In the genomic region with DNA sequence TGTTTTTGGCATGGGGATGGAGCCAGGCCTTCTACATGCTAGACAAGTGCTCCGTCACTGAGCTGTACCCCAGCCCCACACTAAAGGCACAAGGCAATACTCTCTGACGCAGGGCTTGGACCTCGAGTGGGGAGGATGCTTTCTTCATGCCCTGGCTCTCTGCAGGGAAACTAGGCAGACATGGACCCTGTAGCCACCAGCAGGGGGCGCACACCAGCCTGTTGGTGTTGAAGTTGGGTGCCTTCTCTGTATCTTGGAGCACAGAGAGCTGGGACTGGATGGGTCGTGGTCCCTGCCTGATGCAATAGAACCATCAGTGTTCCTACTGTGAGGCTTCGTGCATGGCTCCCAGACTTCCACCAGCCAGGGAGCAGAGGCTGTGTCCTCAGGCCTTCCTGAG, we compare ENCODE assay signal across 9 mouse cellular contexts. TPM values are rescaled to one million over a fixed set of nuclear protein-coding genes. Genes with fewer than 3 reads are reported as not detected.
A peak's percentile ranks its signal among the peaks of the same experiment; 100 is the strongest.
DNase-seq lines count a peak whose midpoint lies in the region; ATAC-seq and TF ChIP-seq lines count a peak whose summit lies in the region.
"Had no signal": no experiment of that assay in that cellular context is flagged by ENCODE, and none has a peak within 500 bp of the region (broad histone marks: within the 10 kb centered on the region; RNA-seq: fewer than 3 reads in every experiment).

No protein-coding gene starts in this region.

- intact Hi-C loops in heart, adult 2 months (cut with DNase I): no loop called here

- H3K79me3 ChIP-seq in C2C12 (ENCODE audit: low read depth): no peaks in the 10 kb centered on the region

- peak; percentile 84 for TF ChIP-seq CTCF in heart, adult 2 months (IDR thresholded peaks at IDR 0.05)
- peak; percentile 78 for TF ChIP-seq CTCF in C2C12 (IDR thresholded peaks at IDR 0.05; ENCODE audit: control insufficient read depth, insufficient read depth, insufficient read length)

- no peaks in the 10 kb centered on the region for H3K36me3 ChIP-seq in heart, adult 2 months (ENCODE audit: control insufficient read depth, insufficient read depth, low read length)
- H3K36me3 ChIP-seq in heart, embryonic 11.5 days (ENCODE audit: control insufficient read depth, insufficient read depth, low read length): peaks cover 5% of the 10 kb centered on the region; the same call in 1 of the 2 replicates
- no peaks in the 10 kb centered on the region for H3K36me3 ChIP-seq in C2C12 (ENCODE audit: control insufficient read depth, insufficient read depth)

- 50% methylated on average over 6 of the region's 6 CpGs for WGBS in heart, adult 2 months
- 47% methylated on average over 6 of the region's 6 CpGs for WGBS in heart, embryonic 11.5 days (ENCODE audit: insufficient replicate concordance)

- H3K9ac ChIP-seq in heart, adult 2 months (ENCODE audit: low read depth, low read length): no peak overlapping the region
- H3K9ac ChIP-seq in heart, embryonic 11.5 days (ENCODE audit: low read depth, low read length): no peak overlapping the region
- H3K9ac ChIP-seq: limb, embryonic 13.5 days had no signal

- peak; percentile 32 to 55 for DNase-seq in heart, adult 2 months
- DNase-seq in adrenal gland, adult 2 months: peak; percentile 41
- DNase-seq in embryo, embryonic 9.5 days (ENCODE audit: extremely low spot score): peak; percentile 31
- peak; percentile 66 for DNase-seq in kidney, postnatal 10 days
- peak; percentile 43 for DNase-seq in lung, postnatal 4 days
- peak; percentile 78 for DNase-seq in testis, postnatal 10 days (ENCODE audit: low spot score)

- H3K27me3 ChIP-seq in heart, adult 2 months (ENCODE audit: control insufficient read depth, insufficient read depth, low read length): no peaks in the 10 kb centered on the region
- no peaks in the 10 kb centered on the region for H3K27me3 ChIP-seq in heart, embryonic 11.5 days (ENCODE audit: control insufficient read depth, insufficient read depth, low read length)
- H3K27me3 ChIP-seq in C2C12 (ENCODE audit: control insufficient read depth, insufficient read depth, insufficient read length): no peaks in the 10 kb centered on the region
- H3K27me3 ChIP-seq: limb, embryonic 13.5 days had no signal

- no peaks in the 10 kb centered on the region for H3K79me2 ChIP-seq in heart, adult 2 months (replicated peaks; ENCODE audit: control insufficient read depth, insufficient read depth, low read length)
- H3K79me2 ChIP-seq in C2C12 (ENCODE audit: control insufficient read depth, insufficient read depth): no peaks in the 10 kb centered on the region

- TF ChIP-seq EP300 in heart, adult 2 months (IDR thresholded peaks at IDR 0.05; ENCODE audit: insufficient read depth, low read depth, low read length): no peak

- no peak overlapping the region for H3K4me3 ChIP-seq in heart, adult 2 months
- H3K4me3 ChIP-seq in heart, embryonic 11.5 days (ENCODE audit: low read depth, low read length): no peak overlapping the region
- H3K4me3 ChIP-seq in C2C12 (ENCODE audit: insufficient read depth, poor library complexity, severe bottlenecking): no peak overlapping the region
- H3K4me3 ChIP-seq: limb, embryonic 13.5 days had no signal

- ATAC-seq in heart, embryonic 11.5 days (replicated peaks; ENCODE audit: insufficient number of reproducible peaks, low FRiP score, low TSS enrichment): no peak

- no peak overlapping the region for H3K4me2 ChIP-seq in heart, embryonic 11.5 days
- H3K4me2 ChIP-seq: limb, embryonic 13.5 days had no signal

- H3K4me1 ChIP-seq in heart, adult 2 months (ENCODE audit: control insufficient read depth, insufficient read depth, low read length): no peaks in the 10 kb centered on the region
- no peaks in the 10 kb centered on the region for H3K4me1 ChIP-seq in heart, embryonic 11.5 days (ENCODE audit: control insufficient read depth, insufficient read depth, low read length)
- H3K4me1 ChIP-seq: limb, embryonic 13.5 days had no signal

- H3K27ac ChIP-seq in heart, adult 2 months: no peak overlapping the region
- H3K27ac ChIP-seq in heart, embryonic 11.5 days (ENCODE audit: low read depth, low read length): no peak overlapping the region
- H3K27ac ChIP-seq: limb, embryonic 13.5 days had no signal

- TF ChIP-seq POLR2A in heart, adult 2 months (IDR thresholded peaks at IDR 0.05; ENCODE audit: insufficient read depth, low read depth, low read length): no peak

- H3K9me3 ChIP-seq in heart, embryonic 11.5 days (replicated peaks; ENCODE audit: control insufficient read depth, low read length): no peaks in the 10 kb centered on the region
- H3K9me3 ChIP-seq: limb, embryonic 13.5 days had no signal

- no peak overlapping the region for H3ac ChIP-seq in C2C12 (ENCODE audit: control insufficient read depth, insufficient read length, low read depth)

TF ChIP-seq in C2C12, 6 proteins besides CTCF, POLR2A, EP300 and RAD21:
- TF ChIP-seq MYOG (IDR thresholded peaks at IDR 0.05; ENCODE audit: control insufficient read depth, extremely low read depth, insufficient read length) (no peak), CEBPB (IDR thresholded peaks at IDR 0.05; ENCODE audit: low read depth) (no peak), USF1 (IDR thresholded peaks at IDR 0.05; ENCODE audit: low read depth) (no peak), MAX (IDR thresholded peaks at IDR 0.05) (no peak), MYOD1 (IDR thresholded peaks at IDR 0.05; ENCODE audit: control insufficient read depth, insufficient read length, low read depth) (no peak), FOSL1 (IDR thresholded peaks at IDR 0.05; ENCODE audit: insufficient read depth, low read length, poor library complexity, severe bottlenecking) (no peak)

RNA-seq across cellular contexts. Expression of a gene that starts 10.3 kb away (rescaled TPM):
- 10 to 100 TPM; 20.3 to 20.6 TPM for total RNA-seq in heart, adult 2 months (2021)
- polyA plus RNA-seq in heart, adult 2 months (2012; rRNA removed): 24.1 and 32.1 TPM in 2 replicates
- 12.9 and 17.0 TPM in 2 replicates for polyA plus RNA-seq in heart, embryonic 11.5 days (2014; fragmentation: Nextera tagmentation; extraction: Ambion mirVana)
- polyA plus RNA-seq in C2C12 (2012; fragmentation: generic; extraction: Trizol): 4.5 TPM
- total RNA-seq in adrenal gland, adult 2 months (2021): 10 to 100 TPM; 54.6 to 59.1 TPM
- polyA plus RNA-seq in adrenal gland, adult 2 months (2012; rRNA removed): 143 TPM in 2 replicates

RNA-seq across cellular contexts. Expression of a gene that starts 23.6 kb away (rescaled TPM):
- 100 to 1,000 TPM; 267 to 273 TPM for total RNA-seq in heart, adult 2 months (2021)
- 89.1 and 135 TPM in 2 replicates for polyA plus RNA-seq in heart, adult 2 months (2012; rRNA removed)
- 420 and 433 TPM in 2 replicates for polyA plus RNA-seq in heart, embryonic 11.5 days (2014; fragmentation: Nextera tagmentation; extraction: Ambion mirVana)
- 347 TPM for polyA plus RNA-seq in C2C12 (2012; fragmentation: generic; extraction: Trizol)
- 100 to 1,000 TPM; 435 to 767 TPM for total RNA-seq in adrenal gland, adult 2 months (2021)
- 215 and 251 TPM in 2 replicates for polyA plus RNA-seq in adrenal gland, adult 2 months (2012; rRNA removed)

RNA-seq across cellular contexts. Expression of a gene that starts 48.2 kb away (rescaled TPM):
- under 1 TPM; 0.78 to 0.96 TPM for total RNA-seq in heart, adult 2 months (2021)
- 0.06 and 0.12 TPM in 2 replicates for polyA plus RNA-seq in heart, adult 2 months (2012; rRNA removed)
- polyA plus RNA-seq in heart, embryonic 11.5 days (2014; fragmentation: Nextera tagmentation; extraction: Ambion mirVana): 0.19 and 0.72 TPM in 2 replicates
- not detected for polyA plus RNA-seq in C2C12 (2012; fragmentation: generic; extraction: Trizol)
- total RNA-seq in adrenal gland, adult 2 months (2021): 1 to 10 TPM; 4.0 to 6.9 TPM
- polyA plus RNA-seq in adrenal gland, adult 2 months (2012; rRNA removed): 5.1 and 8.3 TPM in 2 replicates
